Mouse (Mus musculus): ENCODE results near the gene Sap30bp. TPM values are rescaled to one million over a fixed set of nuclear protein-coding genes. Genes with fewer than 3 reads are reported as not detected.

The Sap30bp gene
- polyA plus RNA-seq, 1 experiment, result 24.5 TPM

DNA sequence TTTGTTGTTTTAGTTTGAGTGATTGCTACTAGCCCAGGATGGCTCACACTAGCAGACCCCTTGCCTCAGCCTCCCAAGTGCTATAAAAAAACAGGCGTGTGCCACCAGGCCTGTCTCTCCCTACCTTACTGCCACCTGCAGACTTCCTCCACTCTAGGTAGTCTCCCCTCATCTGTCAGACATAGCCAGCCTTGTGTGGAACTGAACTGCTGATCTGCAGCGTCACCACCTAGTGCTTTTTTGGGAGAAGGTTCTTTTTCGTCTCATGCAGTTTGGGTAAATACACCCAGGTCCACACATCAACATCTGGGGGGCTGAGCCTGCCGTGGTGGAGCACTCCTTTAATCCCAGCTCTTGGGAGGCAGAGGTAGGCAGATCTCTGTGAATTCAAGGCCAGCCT, 64.0 kb downstream of the Sap30bp start:
- H3K4me1 ChIP-seq (ENCODE audit: control insufficient read depth, insufficient read depth, low read length), result no peaks in the 10 kb centered on the region
- TF ChIP-seq CTCF (IDR thresholded peaks at IDR 0.05; ENCODE audit: low read depth, low read length) (no peak), POLR2A (IDR thresholded peaks at IDR 0.05; ENCODE audit: borderline replicate concordance, low read depth, low read length) (no peak)
- no peak overlapping the region for H3K4me3 ChIP-seq (ENCODE audit: insufficient read depth, low read length)
- H3K27ac ChIP-seq (ENCODE audit: insufficient read depth, low read depth, low read length), result no peak overlapping the region

DNA sequence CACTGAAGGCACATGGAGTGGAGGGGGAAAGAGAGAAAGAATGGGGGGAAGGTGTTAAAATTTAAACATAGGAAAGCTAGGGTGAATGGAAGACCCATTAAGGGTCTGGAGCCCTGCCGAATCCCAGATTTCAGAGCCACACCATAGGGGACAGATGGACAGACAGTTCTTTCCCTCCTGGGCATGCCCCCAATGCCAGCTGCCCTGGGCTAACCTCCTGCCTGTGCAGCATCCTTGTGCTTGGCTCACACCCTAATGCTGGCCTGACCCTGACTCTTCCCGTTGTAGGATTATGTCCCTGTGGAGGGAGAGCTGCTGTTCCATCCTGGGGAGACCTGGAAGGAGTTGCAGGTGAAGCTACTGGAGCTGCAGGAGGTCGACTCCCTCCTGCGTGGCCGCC, 64.6 kb downstream of the Sap30bp start:
- TF ChIP-seq POLR2A (IDR thresholded peaks at IDR 0.05; ENCODE audit: borderline replicate concordance, low read depth, low read length), result no peak
- no peak for TF ChIP-seq CTCF (IDR thresholded peaks at IDR 0.05; ENCODE audit: low read depth, low read length)
- H3K27ac ChIP-seq (ENCODE audit: insufficient read depth, low read depth, low read length), result no peak overlapping the region
- H3K4me1 ChIP-seq (ENCODE audit: control insufficient read depth, insufficient read depth, low read length), result no peaks in the 10 kb centered on the region
- no peak overlapping the region for H3K4me3 ChIP-seq (ENCODE audit: insufficient read depth, low read length)

DNA sequence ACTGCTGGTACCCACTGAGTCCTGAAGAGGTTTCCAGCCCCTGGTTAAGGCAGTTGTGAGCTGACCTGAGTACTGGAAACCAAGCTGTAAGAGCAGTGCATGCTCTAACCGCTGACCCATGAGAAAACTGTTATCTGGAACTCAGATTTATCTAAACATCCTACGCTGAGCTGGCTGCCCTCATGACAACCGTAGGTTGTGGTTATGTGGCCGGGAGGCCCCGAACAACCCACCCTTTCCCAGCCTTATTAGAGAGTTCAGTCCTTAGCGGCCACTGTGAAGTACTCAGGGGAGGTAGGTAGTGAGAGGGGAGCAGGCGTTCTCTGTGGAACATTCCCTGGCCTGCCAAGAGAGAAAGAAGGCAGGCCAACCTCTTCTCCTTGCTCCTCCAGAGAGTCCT, 65.9 kb downstream of the Sap30bp start:
- no peaks in the 10 kb centered on the region for H3K4me1 ChIP-seq (ENCODE audit: control insufficient read depth, insufficient read depth, low read length)
- no peak overlapping the region for H3K4me3 ChIP-seq (ENCODE audit: insufficient read depth, low read length)
- no peak overlapping the region for H3K27ac ChIP-seq (ENCODE audit: insufficient read depth, low read depth, low read length)
- no peak for TF ChIP-seq CTCF (IDR thresholded peaks at IDR 0.05; ENCODE audit: low read depth, low read length)
- no peak for TF ChIP-seq POLR2A (IDR thresholded peaks at IDR 0.05; ENCODE audit: borderline replicate concordance, low read depth, low read length)

DNA sequence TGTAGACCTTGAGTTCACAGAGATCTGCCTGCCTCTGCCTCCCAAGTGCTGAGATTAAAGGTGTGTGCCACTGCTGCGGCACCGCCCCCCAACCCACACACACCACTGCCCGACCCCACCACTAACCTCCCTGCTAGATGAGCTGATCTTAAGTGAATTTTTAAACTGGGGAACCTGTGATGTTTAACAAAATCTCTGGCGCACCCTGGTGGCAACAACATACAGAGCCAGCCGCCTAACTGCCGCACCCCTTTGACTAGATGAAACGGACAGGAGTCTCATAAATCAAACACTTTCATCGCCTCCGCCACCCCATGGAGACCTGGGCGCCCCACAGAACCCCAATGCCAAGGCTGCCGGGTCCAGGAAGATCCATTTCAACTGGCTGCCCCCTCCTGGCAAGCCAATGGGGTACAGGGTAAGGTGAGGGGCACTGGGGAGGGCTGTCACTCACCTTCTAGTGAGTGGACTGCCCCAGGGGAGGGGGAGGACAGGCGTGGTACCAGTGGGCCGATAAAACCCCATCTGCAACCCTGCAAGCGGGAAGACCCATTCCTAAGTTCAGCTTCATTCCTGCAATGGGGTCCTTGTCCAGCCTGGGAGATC, 66.6 kb downstream of the Sap30bp start:
- Histone ChIP-seq H3K27ac (ENCODE audit: insufficient read depth, low read depth, low read length) (no peak overlapping the region), H3K4me1 (ENCODE audit: control insufficient read depth, insufficient read depth, low read length) (peaks cover 3% of the 10 kb centered on the region), H3K4me3 (ENCODE audit: insufficient read depth, low read length) (no peak overlapping the region)
- TF ChIP-seq CTCF (IDR thresholded peaks at IDR 0.05; ENCODE audit: low read depth, low read length), result peak; percentile 50
- TF ChIP-seq POLR2A (IDR thresholded peaks at IDR 0.05; ENCODE audit: borderline replicate concordance, low read depth, low read length), result no peak

DNA sequence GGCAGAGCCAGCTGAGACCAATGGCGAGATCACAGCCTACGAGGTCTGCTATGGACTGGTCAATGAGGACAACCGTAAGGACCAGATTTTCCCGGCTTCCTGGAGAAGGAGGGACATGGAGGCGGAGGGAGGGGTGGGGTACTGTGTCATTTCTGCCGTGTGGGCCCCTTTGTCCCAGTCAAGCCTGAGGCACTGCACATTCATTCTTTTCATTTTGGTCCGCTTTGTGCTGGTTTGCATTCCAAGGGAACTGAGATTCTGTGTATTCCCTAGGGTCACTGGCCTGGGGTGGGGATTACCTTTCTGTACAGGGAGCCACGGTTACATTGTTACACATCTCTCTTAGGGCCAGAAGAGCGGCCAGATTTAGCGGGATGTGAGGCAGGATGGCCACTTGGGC, 67.5 kb downstream of the Sap30bp start:
- TF ChIP-seq POLR2A (IDR thresholded peaks at IDR 0.05; ENCODE audit: borderline replicate concordance, low read depth, low read length) (no peak), CTCF (IDR thresholded peaks at IDR 0.05; ENCODE audit: low read depth, low read length) (no peak)
- Histone ChIP-seq H3K27ac (ENCODE audit: insufficient read depth, low read depth, low read length) (no peak overlapping the region), H3K4me1 (ENCODE audit: control insufficient read depth, insufficient read depth, low read length) (peaks cover 9% of the 10 kb centered on the region), H3K4me3 (ENCODE audit: insufficient read depth, low read length) (no peak overlapping the region)

DNA sequence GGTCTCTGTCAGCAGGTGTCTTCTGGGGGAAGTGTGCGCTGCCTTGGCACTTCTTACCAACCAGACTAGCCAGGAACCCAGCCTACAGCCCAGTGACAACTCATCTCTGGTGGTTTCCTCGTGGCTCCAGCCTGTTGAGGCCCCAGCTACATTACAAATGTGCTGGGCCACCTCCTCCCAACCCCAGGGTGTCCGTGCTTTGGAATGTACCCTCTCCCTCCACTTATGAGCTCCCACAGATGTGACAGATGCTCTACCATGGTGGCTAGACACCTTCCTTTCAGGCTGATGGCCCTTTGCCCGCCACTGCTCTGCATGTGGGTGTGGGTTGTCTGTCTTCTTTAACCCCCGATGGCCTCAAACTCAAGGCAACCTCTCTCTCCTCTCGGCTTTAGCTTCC, 68.6 kb downstream of the Sap30bp start:
- TF ChIP-seq POLR2A (IDR thresholded peaks at IDR 0.05; ENCODE audit: borderline replicate concordance, low read depth, low read length) (no peak), CTCF (IDR thresholded peaks at IDR 0.05; ENCODE audit: low read depth, low read length) (no peak)
- Histone ChIP-seq H3K27ac (ENCODE audit: insufficient read depth, low read depth, low read length) (no peak overlapping the region), H3K4me1 (ENCODE audit: control insufficient read depth, insufficient read depth, low read length) (peaks cover 10% of the 10 kb centered on the region)

DNA sequence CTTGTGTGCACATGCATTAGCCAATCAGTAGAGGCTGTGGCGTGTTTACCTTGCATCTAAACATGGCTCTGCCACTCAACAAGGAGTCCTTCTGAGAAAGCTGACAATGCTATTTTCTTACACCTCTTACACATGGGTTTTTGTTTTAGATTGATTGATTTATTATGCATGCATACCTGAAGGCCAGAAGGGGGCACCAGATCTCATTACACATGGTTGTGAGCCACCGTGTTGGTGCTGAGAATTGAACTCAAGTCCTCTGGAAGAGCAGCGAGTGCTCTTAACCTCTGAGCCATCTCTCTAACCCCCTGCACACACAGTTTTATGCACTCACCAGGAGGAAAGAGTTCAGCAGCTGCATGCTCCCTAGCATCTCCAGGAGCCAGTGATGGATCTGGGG, 69.8 kb downstream of the Sap30bp start:
- peaks cover 10% of the 10 kb centered on the region for H3K4me1 ChIP-seq (ENCODE audit: control insufficient read depth, insufficient read depth, low read length)
- no peak for TF ChIP-seq POLR2A (IDR thresholded peaks at IDR 0.05; ENCODE audit: borderline replicate concordance, low read depth, low read length)
- no peak for TF ChIP-seq CTCF (IDR thresholded peaks at IDR 0.05; ENCODE audit: low read depth, low read length)
- no peak overlapping the region for H3K4me3 ChIP-seq (ENCODE audit: insufficient read depth, low read length)
- no peak overlapping the region for H3K27ac ChIP-seq (ENCODE audit: insufficient read depth, low read depth, low read length)

More for the DNA sequence above, 68.6 kb downstream of the Sap30bp start:
- no peak overlapping the region for H3K4me3 ChIP-seq (ENCODE audit: insufficient read depth, low read length)

DNA sequence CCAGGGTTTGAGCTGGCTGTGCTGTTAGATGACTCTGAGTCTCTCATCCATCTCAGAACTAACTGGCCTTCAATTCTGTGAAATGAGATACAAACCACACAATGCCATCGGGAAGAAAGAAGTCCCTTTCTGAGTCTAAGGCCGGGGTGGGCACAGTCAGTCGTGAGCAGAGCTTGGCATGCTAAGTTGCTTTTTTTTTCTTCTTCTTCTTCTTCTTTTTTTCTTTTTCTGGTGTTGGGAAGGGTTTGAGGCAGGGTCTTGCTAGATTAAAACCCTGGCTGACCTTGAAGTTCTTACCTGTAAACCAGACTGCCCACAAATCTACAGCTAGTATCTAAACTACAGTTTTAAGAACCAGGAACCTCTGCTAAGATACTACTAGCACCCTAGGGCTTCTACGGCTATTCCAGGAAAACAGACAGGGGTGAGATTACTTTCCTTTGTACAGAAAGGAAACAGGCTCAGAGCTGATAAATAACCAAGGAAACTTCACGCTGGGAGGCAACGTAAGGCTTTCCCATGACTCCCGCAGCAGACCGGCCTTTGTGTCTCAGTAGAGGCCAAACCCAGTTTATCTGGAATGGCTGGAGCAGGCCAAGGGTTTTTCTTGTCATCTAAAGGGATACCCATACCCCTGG, 71.2 kb downstream of the Sap30bp start:
- 0 out of 2 replicates have a peak overlapping the region, but pooled peaks have one; percentile 4 for H3K27ac ChIP-seq (ENCODE audit: insufficient read depth, low read depth, low read length)
- peaks cover 10% of the 10 kb centered on the region for H3K4me1 ChIP-seq (ENCODE audit: control insufficient read depth, insufficient read depth, low read length)
- peak overlapping the region; percentile 33 for H3K4me3 ChIP-seq (ENCODE audit: insufficient read depth, low read length)
- TF ChIP-seq CTCF (IDR thresholded peaks at IDR 0.05; ENCODE audit: low read depth, low read length), result no peak
- TF ChIP-seq POLR2A (IDR thresholded peaks at IDR 0.05; ENCODE audit: borderline replicate concordance, low read depth, low read length), result no peak

DNA sequence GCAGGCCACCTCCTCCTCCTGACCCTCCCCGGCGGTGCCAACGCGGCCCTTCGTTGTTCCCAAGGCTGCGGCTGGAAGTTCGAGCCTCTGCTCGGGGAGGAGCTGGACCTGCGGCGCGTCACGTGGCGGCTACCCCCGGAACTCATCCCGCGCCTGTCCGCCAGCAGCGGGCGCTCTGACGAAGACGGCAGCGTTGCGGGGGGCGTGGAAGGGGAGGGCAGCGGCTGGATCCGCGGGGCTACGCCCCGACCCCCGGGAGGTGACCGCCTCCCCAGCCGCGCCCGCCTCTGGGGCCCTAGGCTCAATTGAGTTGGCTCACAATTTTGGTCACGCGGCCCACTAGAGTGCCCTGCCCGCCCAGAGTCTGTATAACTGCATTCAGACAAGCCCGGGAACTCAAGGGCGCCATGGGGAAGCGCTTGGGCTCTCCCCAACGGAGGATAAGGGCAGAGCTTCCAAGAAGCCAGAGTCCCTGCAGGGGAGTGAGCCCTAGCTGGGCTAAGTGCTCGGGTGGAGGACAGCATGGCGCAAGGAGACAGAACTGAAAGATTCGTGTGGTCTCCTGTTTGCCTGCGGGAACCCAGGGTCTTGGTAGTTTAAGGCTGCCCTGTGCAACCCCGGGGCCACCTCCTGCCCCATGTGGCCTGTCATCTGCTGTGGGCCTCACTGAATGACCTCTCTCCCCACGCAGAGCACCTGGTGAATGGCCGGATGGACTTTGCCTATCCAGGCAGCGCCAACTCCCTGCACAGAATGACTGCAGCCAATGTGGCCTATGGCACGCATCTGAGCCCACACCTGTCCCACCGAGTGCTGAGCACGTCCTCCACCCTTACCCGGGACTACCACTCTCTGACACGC, 72.0 kb downstream of the Sap30bp start:
- Histone ChIP-seq H3K4me1 (ENCODE audit: control insufficient read depth, insufficient read depth, low read length) (peaks cover 10% of the 10 kb centered on the region), H3K27ac (ENCODE audit: insufficient read depth, low read depth, low read length) (peak overlapping the region; percentile 31), H3K4me3 (ENCODE audit: insufficient read depth, low read length) (peak overlapping the region; percentile 33)
- TF ChIP-seq POLR2A (IDR thresholded peaks at IDR 0.05; ENCODE audit: borderline replicate concordance, low read depth, low read length), result no peak
- TF ChIP-seq CTCF (IDR thresholded peaks at IDR 0.05; ENCODE audit: low read depth, low read length), result peak; percentile 28; the same call in 1 of the 2 replicates
